Mouse (Mus musculus): ENCODE measurements around the gene Ercc4. TPM values are rescaled to one million over a fixed set of nuclear protein-coding genes. Genes with fewer than 3 reads are reported as not detected.
"Not testable (repeated sequence)": the region's sequence is repeated elsewhere in the genome, so short reads cannot be mapped to it uniquely, and the experiment has no call there.

Gene Ercc4
- 9.1 and 10.5 TPM in 2 replicates for polyA plus RNA-seq (2015; fragmentation: Nextera tagmentation; extraction: Ambion mirVana)

DNA sequence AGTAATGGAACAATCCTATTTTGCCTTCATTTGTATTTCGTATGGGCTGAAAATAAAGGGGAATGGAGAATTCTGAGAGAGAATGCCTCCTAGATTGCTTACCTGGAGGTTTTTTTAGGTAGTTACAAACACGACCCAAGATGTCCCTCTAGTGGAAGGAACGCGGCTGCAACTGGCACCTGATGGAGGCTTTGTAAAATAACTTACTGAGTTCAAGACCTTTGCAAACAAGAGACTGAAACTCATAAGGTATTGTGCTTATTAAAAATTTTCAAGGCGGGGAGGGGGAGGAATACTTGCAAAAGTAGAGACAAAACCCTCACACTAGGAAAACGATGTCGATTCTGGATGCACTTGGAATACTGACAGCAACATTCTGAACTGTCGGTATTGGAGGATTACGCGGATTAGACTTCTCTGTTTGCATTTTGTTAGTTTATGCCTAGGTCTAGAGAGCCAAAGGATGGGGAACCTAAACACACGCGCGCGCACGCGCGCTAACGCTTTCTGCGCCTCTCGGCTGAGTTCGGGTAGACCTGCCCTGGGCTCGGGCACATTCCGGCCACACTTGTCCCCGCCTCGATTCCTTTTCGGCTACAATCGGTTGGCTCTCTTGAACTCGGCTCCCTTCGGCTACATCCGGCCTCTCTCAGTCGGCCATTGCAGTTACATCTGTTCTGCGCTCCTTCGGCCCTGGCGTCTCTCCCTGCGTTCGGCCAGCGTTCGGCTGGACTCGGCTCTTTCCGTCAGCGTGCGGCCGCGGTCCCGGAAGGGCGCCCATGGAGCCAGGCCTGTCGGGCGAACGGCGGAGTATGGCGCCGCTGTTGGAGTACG lies at the start of gene Ercc4:
Gene Ercc4, plus strand, starts transcription at position 529 of the 834 bp plus-strand sequence.
- WGBS: under 1% methylated on average over 53 of the region's 53 CpGs
- Histone ChIP-seq H3K9me3 (ENCODE audit: control insufficient read depth, low read length) (no peaks in the 10 kb centered on the region), H3K9ac (ENCODE audit: low read depth, low read length) (peak within 1 kb of the TSS; percentile 99), H3K4me3 (ENCODE audit: low read length) (peak within 1 kb of the TSS; percentile 88), H3K27ac (ENCODE audit: low read length) (peak within 1 kb of the TSS; percentile 80), H3K4me1 (ENCODE audit: control insufficient read depth, insufficient read depth, low read length) (peaks cover 6% of the 10 kb centered on the region), H3K4me2 (ENCODE audit: low read depth, low read length) (peak within 1 kb of the TSS; percentile 78), H3K36me3 (ENCODE audit: control insufficient read depth, insufficient read depth, low read length) (peaks cover 8% of the 10 kb centered on the region; the same call in 1 of the 2 replicates), H3K27me3 (replicated peaks; ENCODE audit: control insufficient read depth, insufficient read depth, low read length) (no peaks in the 10 kb centered on the region)
- ATAC-seq: peak; percentile 99

GRCm38 (mm10) chr16:13061113-13061512 lies 48.4 kb upstream of the Ercc4 start:
- no peaks in the 10 kb centered on the region for H3K36me3 ChIP-seq (ENCODE audit: control insufficient read depth, insufficient read depth, low read length)
- ATAC-seq: no peak
- peaks cover 4% of the 10 kb centered on the region; the same call in 1 of the 2 replicates for H3K4me1 ChIP-seq (ENCODE audit: control insufficient read depth, insufficient read depth, low read length)
- no peaks in the 10 kb centered on the region for H3K9me3 ChIP-seq (ENCODE audit: control insufficient read depth, low read length)
- WGBS: 35% methylated on average over 10 of the region's 10 CpGs
- H3K9ac ChIP-seq (ENCODE audit: low read depth, low read length): peak overlapping the region; percentile 43; the same call in 1 of the 2 replicates
- H3K4me3 ChIP-seq (ENCODE audit: low read length): no peak overlapping the region
- peak overlapping the region; percentile 33 for H3K4me2 ChIP-seq (ENCODE audit: low read depth, low read length)
- no peaks in the 10 kb centered on the region for H3K27me3 ChIP-seq (replicated peaks; ENCODE audit: control insufficient read depth, insufficient read depth, low read length)
- no peak overlapping the region for H3K27ac ChIP-seq (ENCODE audit: low read length)

- Histone ChIP-seq H3K4me2 (ENCODE audit: low read depth, low read length) (no peak overlapping the region), H3K4me3 (ENCODE audit: low read length) (no peak overlapping the region), H3K9ac (ENCODE audit: low read depth, low read length) (no peak overlapping the region), H3K27me3 (replicated peaks; ENCODE audit: control insufficient read depth, insufficient read depth, low read length) (no peaks in the 10 kb centered on the region), H3K36me3 (ENCODE audit: control insufficient read depth, insufficient read depth, low read length) (no peaks in the 10 kb centered on the region), H3K4me1 (ENCODE audit: control insufficient read depth, insufficient read depth, low read length) (no peaks in the 10 kb centered on the region), H3K27ac (ENCODE audit: low read length) (no peak overlapping the region), H3K9me3 (ENCODE audit: control insufficient read depth, low read length) (no peaks in the 10 kb centered on the region)
- 89% methylated on average over 4 of the region's 4 CpGs for WGBS
- ATAC-seq: no peak
Measured at GRCm38 (mm10) chr16:13074176-13074575, 35.3 kb upstream of the Ercc4 start.

GRCm38 (mm10) chr16:13080161-13080560 lies 29.3 kb upstream of the Ercc4 start:
- H3K27ac ChIP-seq (ENCODE audit: low read length): no peak overlapping the region
- 73% methylated on average over 6 of the region's 6 CpGs for WGBS
- ATAC-seq: no peak

DNA sequence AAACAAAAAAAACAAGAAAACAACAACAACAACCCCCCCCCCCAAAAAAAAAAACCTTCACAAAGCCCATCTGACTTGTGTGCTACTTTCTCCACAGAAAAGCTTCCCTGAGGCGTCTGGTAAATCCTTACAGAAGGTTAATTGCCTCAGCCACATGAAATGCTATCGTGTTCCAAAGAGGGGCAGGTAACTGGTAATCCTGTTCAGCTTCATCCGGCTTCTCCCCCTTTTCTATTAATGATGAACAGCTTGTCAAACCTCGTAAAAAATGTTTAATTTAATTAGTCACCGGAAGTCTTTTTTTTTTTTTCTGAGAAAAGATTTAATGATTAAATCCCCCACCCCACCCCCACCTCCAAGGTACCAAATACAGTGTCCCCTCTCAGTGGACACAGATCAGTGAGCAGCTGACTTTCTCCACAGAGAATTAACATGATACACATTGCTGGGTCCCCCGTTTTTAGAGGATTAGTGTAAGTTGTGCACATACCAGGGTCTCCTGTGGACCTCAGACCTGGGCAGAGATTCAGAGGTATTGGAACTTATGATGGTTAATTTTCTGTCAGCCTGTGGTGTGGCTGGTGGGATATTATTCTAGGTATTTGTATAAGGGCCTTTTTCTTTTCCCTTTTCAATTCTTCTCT lies 26.2 kb upstream of the Ercc4 start:
- Histone ChIP-seq H3K27ac (ENCODE audit: low read length) (no peak overlapping the region), H3K4me2 (ENCODE audit: low read depth, low read length) (no peak overlapping the region), H3K36me3 (ENCODE audit: control insufficient read depth, insufficient read depth, low read length) (no peaks in the 10 kb centered on the region), H3K9ac (ENCODE audit: low read depth, low read length) (no peak overlapping the region), H3K27me3 (replicated peaks; ENCODE audit: control insufficient read depth, insufficient read depth, low read length) (no peaks in the 10 kb centered on the region), H3K4me1 (ENCODE audit: control insufficient read depth, insufficient read depth, low read length) (no peaks in the 10 kb centered on the region), H3K4me3 (ENCODE audit: low read length) (no peak overlapping the region), H3K9me3 (ENCODE audit: control insufficient read depth, low read length) (no peaks in the 10 kb centered on the region)
- no peak for ATAC-seq
- 69% methylated on average over 6 of the region's 6 CpGs for WGBS

More at GRCm38 (mm10) chr16:13080161-13080560, 29.3 kb upstream of the Ercc4 start:
- no peak overlapping the region for H3K9ac ChIP-seq (ENCODE audit: low read depth, low read length)
- H3K9me3 ChIP-seq (ENCODE audit: control insufficient read depth, low read length): no peaks in the 10 kb centered on the region
- H3K4me1 ChIP-seq (ENCODE audit: control insufficient read depth, insufficient read depth, low read length): no peaks in the 10 kb centered on the region
- no peak overlapping the region for H3K4me3 ChIP-seq (ENCODE audit: low read length)
- no peaks in the 10 kb centered on the region for H3K27me3 ChIP-seq (replicated peaks; ENCODE audit: control insufficient read depth, insufficient read depth, low read length)
- no peaks in the 10 kb centered on the region for H3K36me3 ChIP-seq (ENCODE audit: control insufficient read depth, insufficient read depth, low read length)
- H3K4me2 ChIP-seq (ENCODE audit: low read depth, low read length): no peak overlapping the region

- H3K36me3 ChIP-seq (ENCODE audit: control insufficient read depth, insufficient read depth, low read length): peaks cover 2% of the 10 kb centered on the region; the same call in 1 of the 2 replicates
- H3K4me2 ChIP-seq (ENCODE audit: low read depth, low read length): no peak overlapping the region
- no peak overlapping the region for H3K9ac ChIP-seq (ENCODE audit: low read depth, low read length)
- H3K4me1 ChIP-seq (ENCODE audit: control insufficient read depth, insufficient read depth, low read length): peaks cover 6% of the 10 kb centered on the region
- no peaks in the 10 kb centered on the region for H3K27me3 ChIP-seq (replicated peaks; ENCODE audit: control insufficient read depth, insufficient read depth, low read length)
- no peaks in the 10 kb centered on the region for H3K9me3 ChIP-seq (ENCODE audit: control insufficient read depth, low read length)
- no peak overlapping the region for H3K4me3 ChIP-seq (ENCODE audit: low read length)
- WGBS: 86% methylated on average over 12 of the region's 12 CpGs
- ATAC-seq: no peak
- H3K27ac ChIP-seq (ENCODE audit: low read length): no peak overlapping the region
Measured at GRCm38 (mm10) chr16:13108356-13108755, 1.1 kb upstream of the Ercc4 start.

DNA sequence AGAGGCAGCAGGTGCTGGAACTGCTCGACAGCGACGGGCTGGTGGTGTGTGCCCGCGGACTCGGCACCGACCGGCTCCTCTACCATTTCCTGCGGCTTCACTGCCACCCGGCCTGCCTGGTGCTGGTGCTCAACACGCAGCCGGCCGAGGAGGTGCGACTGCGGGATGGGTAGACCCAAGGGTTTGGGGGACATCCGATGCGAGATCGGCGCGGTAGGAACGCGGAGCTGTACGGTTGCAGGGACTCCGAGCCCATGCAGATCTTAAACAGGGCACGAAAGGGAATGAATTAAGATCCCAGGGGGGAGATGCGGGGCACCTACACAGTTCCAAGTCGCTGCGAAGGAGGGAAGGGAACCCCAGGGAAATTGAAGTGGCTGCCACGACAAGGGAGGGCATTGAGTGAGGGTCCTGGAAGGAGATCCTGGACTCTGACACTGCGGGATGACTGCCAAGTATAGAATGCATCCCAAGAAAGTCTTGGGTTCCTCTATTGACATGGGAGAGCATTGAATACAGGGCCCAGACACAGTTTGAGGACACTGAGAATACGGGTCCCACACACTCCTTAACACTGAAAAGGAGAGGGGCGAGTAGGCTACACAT lies 609 bp downstream of the Ercc4 start:
- Histone ChIP-seq H3K4me1 (ENCODE audit: control insufficient read depth, insufficient read depth, low read length) (peaks cover 6% of the 10 kb centered on the region), H3K36me3 (ENCODE audit: control insufficient read depth, insufficient read depth, low read length) (peaks cover 8% of the 10 kb centered on the region; the same call in 1 of the 2 replicates), H3K27ac (ENCODE audit: low read length) (peak overlapping the region; percentile 80; the same call in 1 of the 2 replicates), H3K4me2 (ENCODE audit: low read depth, low read length) (peak overlapping the region; percentile 78), H3K9me3 (ENCODE audit: control insufficient read depth, low read length) (no peaks in the 10 kb centered on the region), H3K4me3 (ENCODE audit: low read length) (peak overlapping the region; percentile 88), H3K27me3 (replicated peaks; ENCODE audit: control insufficient read depth, insufficient read depth, low read length) (no peaks in the 10 kb centered on the region), H3K9ac (ENCODE audit: low read depth, low read length) (peak overlapping the region; percentile 99)
- WGBS: 1% methylated on average over 32 of the region's 32 CpGs
- ATAC-seq: peak; percentile 83

GRCm38 (mm10) chr16:13114821-13115220 lies 5.3 kb downstream of the Ercc4 start:
- WGBS: 87% methylated on average over 2 of the region's 2 CpGs
- Histone ChIP-seq H3K27me3 (replicated peaks; ENCODE audit: control insufficient read depth, insufficient read depth, low read length) (no peaks in the 10 kb centered on the region), H3K9me3 (ENCODE audit: control insufficient read depth, low read length) (no peaks in the 10 kb centered on the region), H3K36me3 (ENCODE audit: control insufficient read depth, insufficient read depth, low read length) (peaks cover 8% of the 10 kb centered on the region; the same call in 1 of the 2 replicates), H3K4me3 (ENCODE audit: low read length) (no peak overlapping the region), H3K4me2 (ENCODE audit: low read depth, low read length) (no peak overlapping the region), H3K9ac (ENCODE audit: low read depth, low read length) (no peak overlapping the region), H3K4me1 (ENCODE audit: control insufficient read depth, insufficient read depth, low read length) (peaks cover 6% of the 10 kb centered on the region), H3K27ac (ENCODE audit: low read length) (no peak overlapping the region)
- no peak for ATAC-seq

DNA sequence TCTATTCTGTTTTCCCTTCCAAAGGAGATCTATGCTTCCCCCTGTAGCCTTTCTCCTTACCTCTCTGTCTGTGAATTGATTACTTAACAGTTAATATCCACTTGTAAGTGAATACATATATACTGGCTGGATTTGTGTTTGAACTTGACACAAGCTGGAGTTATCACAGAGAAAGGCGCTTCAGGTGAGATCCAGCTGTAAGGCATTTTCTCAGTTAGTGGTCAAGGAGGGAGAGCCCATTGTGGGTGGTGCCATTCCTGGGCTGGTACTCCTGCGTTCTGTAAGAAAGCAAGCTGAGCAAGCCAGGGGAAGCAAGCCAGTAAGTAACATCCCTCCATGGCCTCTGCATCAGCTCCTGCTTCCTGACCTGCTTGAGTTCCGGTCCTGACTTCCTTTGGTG lies 6.0 kb downstream of the Ercc4 start:
- not testable (repeated sequence) for H3K9ac ChIP-seq (ENCODE audit: low read depth, low read length); H3K9me3 ChIP-seq (ENCODE audit: control insufficient read depth, low read length); H3K4me2 ChIP-seq (ENCODE audit: low read depth, low read length); H3K27me3 ChIP-seq (replicated peaks; ENCODE audit: control insufficient read depth, insufficient read depth, low read length); H3K36me3 ChIP-seq (ENCODE audit: control insufficient read depth, insufficient read depth, low read length); ATAC-seq; H3K4me3 ChIP-seq (ENCODE audit: low read length); H3K4me1 ChIP-seq (ENCODE audit: control insufficient read depth, insufficient read depth, low read length); H3K27ac ChIP-seq (ENCODE audit: low read length)
- WGBS: 81% methylated on average over 3 of the region's 3 CpGs

All from intestine, embryonic 16.5 days (tissue).